Mouse (Mus musculus): Measurements from ENCODE around the gene Lsamp. TPM values are rescaled to one million over a fixed set of nuclear protein-coding genes. Genes with fewer than 3 reads are reported as not detected.

The Lsamp gene
- polyA plus RNA-seq, 1 experiment from 2014 or later: 0.95 TPM

DNA sequence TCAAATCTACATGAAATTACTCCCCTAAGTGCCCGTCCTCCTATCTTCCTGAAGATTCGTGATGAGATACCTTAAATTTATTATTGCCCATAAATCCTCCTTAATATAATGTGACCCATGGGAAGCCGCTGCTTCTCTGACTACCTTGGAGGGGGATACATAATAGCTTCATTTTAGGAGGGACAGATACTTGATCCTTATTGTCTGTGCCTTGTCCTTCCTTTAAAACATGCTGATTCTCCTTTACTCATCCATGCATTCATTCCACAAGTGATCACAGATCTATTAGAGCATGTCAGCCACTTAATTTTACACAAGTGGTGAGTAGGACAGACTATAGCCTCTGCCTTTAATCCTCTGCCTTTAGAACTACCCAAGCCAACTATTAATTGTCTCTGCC lies 1426.5 kb downstream of the Lsamp start:
- Histone ChIP-seq H3K9ac (no peak overlapping the region), H3K4me2 (no peak overlapping the region), H3K4me1 (ENCODE audit: insufficient read depth) (no peaks in the 10 kb centered on the region), H3K36me3 (ENCODE audit: insufficient read depth) (no peaks in the 10 kb centered on the region), H3K27ac (ENCODE audit: low read depth) (no peak overlapping the region), H3K9me3 (ENCODE audit: low read depth, low read length) (no peaks in the 10 kb centered on the region), H3K4me3 (ENCODE audit: low read depth, low read length) (no peak overlapping the region), H3K27me3 (ENCODE audit: insufficient read depth, low read length) (no peaks in the 10 kb centered on the region)
- no peak for TF ChIP-seq CTCF (IDR thresholded peaks at IDR 0.05; ENCODE audit: low read depth)
- no peak for DNase-seq
- 81% methylated on average over 3 of the region's 3 CpGs for WGBS
- ATAC-seq (ENCODE audit: insufficient read depth): no peak

DNA sequence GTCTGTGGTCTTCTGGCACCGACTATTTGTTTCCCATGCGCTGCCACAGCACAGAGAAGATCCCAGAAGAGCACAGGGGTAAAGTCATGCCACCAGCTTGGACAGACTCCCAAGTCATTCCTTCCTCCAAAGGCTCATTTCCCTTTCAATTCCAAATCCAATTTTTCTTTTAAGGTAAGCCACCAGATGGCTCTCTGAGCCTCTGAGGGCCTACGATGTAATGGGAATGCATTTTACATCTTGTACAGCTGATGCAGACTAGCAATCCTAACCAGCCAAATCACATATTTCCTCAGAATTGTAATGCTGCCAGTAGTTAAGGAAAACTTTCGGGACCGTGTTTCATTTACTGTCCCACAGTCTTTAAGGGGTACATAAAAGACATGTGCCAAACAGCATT lies 1433.2 kb downstream of the Lsamp start:
- Histone ChIP-seq H3K4me2 (no peak overlapping the region), H3K36me3 (ENCODE audit: insufficient read depth) (no peaks in the 10 kb centered on the region), H3K27ac (ENCODE audit: low read depth) (no peak overlapping the region), H3K27me3 (ENCODE audit: insufficient read depth, low read length) (no peaks in the 10 kb centered on the region), H3K9ac (no peak overlapping the region), H3K4me3 (ENCODE audit: low read depth, low read length) (no peak overlapping the region), H3K9me3 (ENCODE audit: low read depth, low read length) (no peaks in the 10 kb centered on the region), H3K4me1 (ENCODE audit: insufficient read depth) (no peaks in the 10 kb centered on the region)
- no peak for TF ChIP-seq CTCF (IDR thresholded peaks at IDR 0.05; ENCODE audit: low read depth)
- ATAC-seq (ENCODE audit: insufficient read depth) (no peak), DNase-seq (no peak)
- WGBS: 73% methylated on average over 5 of the region's 5 CpGs

DNA sequence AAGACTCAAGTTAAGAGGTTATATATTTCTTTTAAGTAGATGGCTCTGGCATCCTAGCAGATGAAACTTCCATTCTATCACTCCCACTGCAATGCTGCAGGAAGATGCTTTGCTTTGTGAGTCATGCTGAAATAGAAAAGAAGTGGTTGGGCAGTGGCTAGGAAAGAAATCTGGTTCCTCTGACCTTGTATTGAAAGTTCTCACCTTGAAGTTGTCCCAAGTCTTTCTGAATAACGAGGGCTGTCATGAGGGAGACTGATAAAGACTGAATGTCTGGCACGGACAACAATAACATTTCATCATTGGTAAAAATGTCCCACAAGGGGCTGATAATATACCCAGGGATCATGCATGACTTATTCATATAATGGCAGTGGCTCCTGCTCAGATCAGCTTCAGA lies 1483.2 kb downstream of the Lsamp start:
- TF ChIP-seq CTCF (IDR thresholded peaks at IDR 0.05; ENCODE audit: low read depth): no peak
- H3K4me3 ChIP-seq (ENCODE audit: low read depth, low read length): no peak overlapping the region
- H3K4me2 ChIP-seq: no peak overlapping the region
- H3K9me3 ChIP-seq (ENCODE audit: low read depth, low read length): no peaks in the 10 kb centered on the region
- 47% methylated on average over 2 of the region's 2 CpGs for WGBS
- no peaks in the 10 kb centered on the region for H3K36me3 ChIP-seq (ENCODE audit: insufficient read depth)
- no peak overlapping the region for H3K27ac ChIP-seq (ENCODE audit: low read depth)
- no peak for ATAC-seq (ENCODE audit: insufficient read depth)
- H3K9ac ChIP-seq: no peak overlapping the region
- no peaks in the 10 kb centered on the region for H3K4me1 ChIP-seq (ENCODE audit: insufficient read depth)
- DNase-seq: no peak
- H3K27me3 ChIP-seq (ENCODE audit: insufficient read depth, low read length): no peaks in the 10 kb centered on the region

DNA sequence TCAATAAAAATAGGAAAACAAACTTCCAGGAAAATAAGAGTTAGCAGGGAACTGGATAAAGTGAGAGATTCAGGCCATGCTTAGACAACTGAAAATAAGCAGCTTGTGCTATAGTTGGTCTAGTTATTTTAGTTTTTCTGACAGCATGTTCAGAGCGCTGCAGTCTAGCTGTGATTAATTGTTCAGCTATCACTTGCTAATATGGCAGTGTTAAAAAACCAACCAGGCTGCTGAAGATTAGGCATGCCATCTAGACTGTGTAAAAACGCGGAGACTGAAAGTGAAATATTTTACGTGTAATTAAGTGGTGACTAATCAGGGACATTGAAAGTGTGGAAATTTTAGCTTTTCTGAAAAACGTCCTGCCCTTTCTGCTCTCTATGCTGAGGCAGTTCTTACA lies 1494.5 kb downstream of the Lsamp start:
- Histone ChIP-seq H3K9ac (no peak overlapping the region), H3K4me3 (ENCODE audit: low read depth, low read length) (no peak overlapping the region), H3K27me3 (ENCODE audit: insufficient read depth, low read length) (no peaks in the 10 kb centered on the region), H3K9me3 (ENCODE audit: low read depth, low read length) (no peaks in the 10 kb centered on the region), H3K27ac (ENCODE audit: low read depth) (no peak overlapping the region), H3K4me1 (ENCODE audit: insufficient read depth) (no peaks in the 10 kb centered on the region), H3K36me3 (ENCODE audit: insufficient read depth) (no peaks in the 10 kb centered on the region), H3K4me2 (no peak overlapping the region)
- DNase-seq (no peak), ATAC-seq (ENCODE audit: insufficient read depth) (no peak)
- WGBS: 56% methylated on average over 5 of the region's 5 CpGs
- TF ChIP-seq CTCF (IDR thresholded peaks at IDR 0.05; ENCODE audit: low read depth): no peak

DNA sequence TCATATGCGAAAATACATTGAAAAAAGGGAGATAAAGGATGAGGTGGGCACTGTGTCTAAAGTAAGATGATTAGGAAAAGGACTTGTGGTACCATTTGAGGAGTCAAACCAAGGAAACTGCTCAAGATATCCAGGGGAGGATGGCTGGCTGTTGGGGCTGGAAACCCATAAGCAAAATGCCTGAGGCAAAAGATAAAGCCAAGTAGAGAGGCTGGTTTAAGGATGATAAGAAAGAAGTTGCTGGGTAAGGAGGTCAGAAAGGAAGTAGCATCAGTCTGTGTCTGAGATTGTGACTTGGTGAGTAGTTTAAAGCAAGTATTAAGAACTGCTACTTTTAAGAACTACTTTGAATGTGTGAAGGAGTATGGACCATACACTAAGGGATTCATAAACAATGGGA lies 1497.7 kb downstream of the Lsamp start:
- Histone ChIP-seq H3K4me3 (ENCODE audit: low read depth, low read length) (no peak overlapping the region), H3K9ac (no peak overlapping the region), H3K4me2 (no peak overlapping the region), H3K4me1 (ENCODE audit: insufficient read depth) (no peaks in the 10 kb centered on the region), H3K27me3 (ENCODE audit: insufficient read depth, low read length) (no peaks in the 10 kb centered on the region), H3K27ac (ENCODE audit: low read depth) (no peak overlapping the region), H3K36me3 (ENCODE audit: insufficient read depth) (no peaks in the 10 kb centered on the region), H3K9me3 (ENCODE audit: low read depth, low read length) (no peaks in the 10 kb centered on the region)
- 78% methylated on average over 1 of the region's 1 CpGs for WGBS
- no peak for ATAC-seq (ENCODE audit: insufficient read depth)
- TF ChIP-seq CTCF (IDR thresholded peaks at IDR 0.05; ENCODE audit: low read depth): no peak
- DNase-seq: no peak

DNA sequence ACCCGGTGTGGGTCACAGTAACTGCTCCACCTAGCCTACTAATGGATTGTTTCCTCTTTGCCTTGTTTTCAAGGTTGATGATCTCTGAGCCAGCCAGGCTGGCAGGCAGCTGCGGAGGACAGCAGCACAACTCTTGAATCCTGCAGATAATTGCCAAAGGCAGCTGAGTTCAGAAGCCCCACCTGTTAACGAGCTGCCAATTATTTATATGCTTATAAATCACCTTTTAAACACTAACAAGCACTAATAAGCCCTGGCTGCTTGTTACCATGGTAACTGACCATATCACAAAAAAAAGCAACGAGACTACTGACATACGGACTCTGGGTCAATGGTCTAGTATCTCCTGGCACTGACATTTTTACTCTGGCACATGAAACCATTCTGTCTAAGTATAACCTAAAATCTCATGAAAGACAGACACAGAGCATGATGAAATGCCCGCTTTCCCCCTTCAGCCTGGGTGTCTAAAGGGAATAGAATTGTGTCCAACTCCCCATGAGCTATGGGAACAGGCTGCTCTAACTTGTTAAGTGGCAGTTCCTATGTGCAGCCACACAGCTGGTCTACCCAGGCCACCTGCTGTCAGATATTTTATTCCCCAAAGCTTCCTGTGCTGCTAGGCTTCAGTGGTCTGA lies 1526.9 kb downstream of the Lsamp start:
- ATAC-seq (ENCODE audit: insufficient read depth): no peak
- Histone ChIP-seq H3K9me3 (ENCODE audit: low read depth, low read length) (no peaks in the 10 kb centered on the region), H3K27me3 (ENCODE audit: insufficient read depth, low read length) (no peaks in the 10 kb centered on the region), H3K4me3 (ENCODE audit: low read depth, low read length) (no peak overlapping the region), H3K9ac (no peak overlapping the region), H3K4me1 (ENCODE audit: insufficient read depth) (no peaks in the 10 kb centered on the region), H3K4me2 (no peak overlapping the region), H3K27ac (ENCODE audit: low read depth) (no peak overlapping the region), H3K36me3 (ENCODE audit: insufficient read depth) (no peaks in the 10 kb centered on the region)
- TF ChIP-seq CTCF (IDR thresholded peaks at IDR 0.05; ENCODE audit: low read depth): no peak
- WGBS: 56% methylated on average over 6 of the region's 6 CpGs
- no peak for DNase-seq

DNA sequence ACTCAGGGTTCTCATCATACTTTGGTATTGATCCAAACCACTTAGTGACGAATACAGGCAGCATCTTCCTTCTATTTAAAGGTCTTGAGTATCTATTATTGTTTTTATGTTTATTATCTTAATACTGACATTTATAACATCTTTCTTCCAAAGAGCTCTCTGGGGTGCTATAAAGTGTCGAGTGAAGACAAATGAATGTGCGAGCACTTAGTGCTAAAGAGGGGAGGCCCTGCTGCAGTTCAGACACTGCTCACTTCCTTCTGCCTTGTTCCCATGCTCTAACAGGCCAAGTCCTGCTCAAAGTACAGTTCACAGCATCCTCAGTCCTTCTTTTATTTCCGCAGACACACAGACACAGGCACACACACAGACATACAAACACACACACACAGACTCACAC lies 1537.4 kb downstream of the Lsamp start:
- H3K9me3 ChIP-seq (ENCODE audit: low read depth, low read length): no peaks in the 10 kb centered on the region
- no peaks in the 10 kb centered on the region for H3K36me3 ChIP-seq (ENCODE audit: insufficient read depth)
- no peak overlapping the region for H3K27ac ChIP-seq (ENCODE audit: low read depth)
- H3K4me1 ChIP-seq (ENCODE audit: insufficient read depth): no peaks in the 10 kb centered on the region
- no peak overlapping the region for H3K9ac ChIP-seq
- no peaks in the 10 kb centered on the region for H3K27me3 ChIP-seq (ENCODE audit: insufficient read depth, low read length)
- H3K4me3 ChIP-seq (ENCODE audit: low read depth, low read length): no peak overlapping the region
- H3K4me2 ChIP-seq: no peak overlapping the region
- ATAC-seq (ENCODE audit: insufficient read depth): no peak
- TF ChIP-seq CTCF (IDR thresholded peaks at IDR 0.05; ENCODE audit: low read depth): no peak
- 47% methylated on average over 4 of the region's 4 CpGs for WGBS
- DNase-seq: no peak

DNA sequence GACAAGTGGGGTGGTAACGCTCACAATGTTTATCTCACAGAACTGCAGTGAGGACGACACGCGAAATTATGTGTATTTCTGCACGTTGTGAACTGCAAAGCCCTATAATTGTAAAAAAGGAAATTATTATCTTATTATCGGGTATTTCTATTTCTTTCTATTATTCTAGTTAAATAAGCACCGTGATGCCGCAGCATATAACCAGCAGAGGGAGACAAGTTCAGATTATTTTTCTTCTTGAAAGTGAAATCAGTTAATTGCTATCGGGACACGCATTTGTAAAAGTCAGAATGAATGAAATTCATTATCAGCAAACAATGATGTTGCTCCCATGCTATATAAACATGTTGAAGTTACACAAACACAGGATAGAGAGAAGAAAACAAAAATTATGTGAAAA lies 1540.1 kb downstream of the Lsamp start:
- Histone ChIP-seq H3K36me3 (ENCODE audit: insufficient read depth) (no peaks in the 10 kb centered on the region), H3K4me1 (ENCODE audit: insufficient read depth) (no peaks in the 10 kb centered on the region), H3K27me3 (ENCODE audit: insufficient read depth, low read length) (no peaks in the 10 kb centered on the region), H3K27ac (ENCODE audit: low read depth) (no peak overlapping the region), H3K4me2 (peak overlapping the region; percentile 12; the same call in 1 of the 2 replicates), H3K4me3 (ENCODE audit: low read depth, low read length) (no peak overlapping the region), H3K9ac (no peak overlapping the region), H3K9me3 (ENCODE audit: low read depth, low read length) (no peaks in the 10 kb centered on the region)
- ATAC-seq (ENCODE audit: insufficient read depth) (no peak), DNase-seq (peak; percentile 52)
- WGBS: 54% methylated on average over 10 of the region's 10 CpGs
- peak; percentile 33; the same call in 1 of the 2 replicates for TF ChIP-seq CTCF (IDR thresholded peaks at IDR 0.05; ENCODE audit: low read depth)

Measured in lung, embryonic 14.5 days (tissue).